Mouse (Mus musculus): ENCODE measurements at regions not wholly inside any gene's neighbourhood (a gene's known extent, or its start where the extent isn't known, plus 50 kb on each side); places are given as distances from the start of the nearest gene placed in this dataset.

DNA sequence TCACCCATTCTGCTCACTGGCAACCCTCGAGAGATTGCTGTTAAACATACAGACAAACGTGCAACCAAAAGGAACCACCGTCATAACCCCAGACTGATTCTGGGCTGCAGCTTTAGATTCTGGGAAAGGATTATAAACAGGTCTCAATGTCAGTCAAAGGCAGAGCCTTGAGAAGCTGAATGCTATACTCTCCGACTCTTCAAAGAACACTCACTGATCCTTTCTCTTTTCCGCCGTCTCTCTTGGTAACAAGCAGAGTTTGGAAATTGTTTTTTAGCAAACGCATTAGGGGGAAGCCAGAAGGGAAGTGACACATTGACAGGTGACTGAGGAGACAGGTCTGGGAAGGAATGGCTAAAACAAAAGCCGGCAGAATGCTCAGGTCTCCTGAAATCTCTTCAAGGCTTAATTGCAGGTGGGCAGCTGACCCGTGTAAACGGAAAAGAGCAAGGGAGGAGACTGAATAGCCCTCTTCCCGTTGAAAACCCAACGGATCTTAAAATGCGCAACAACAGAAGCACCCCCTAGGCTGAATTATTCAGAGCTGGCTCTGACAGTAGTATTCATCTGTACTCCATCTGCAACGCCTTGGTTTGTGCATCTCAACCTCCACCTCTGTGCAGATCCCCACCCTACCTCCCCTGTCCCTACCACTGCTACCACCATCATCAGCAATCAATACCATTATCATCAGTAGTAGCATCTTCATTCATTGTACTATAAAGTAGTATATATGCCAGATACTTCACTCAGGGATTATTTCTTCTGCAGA is 219.6 kb downstream of the Tmem38b start:
- TF ChIP-seq POLR2A (IDR thresholded peaks at IDR 0.05; ENCODE audit: borderline replicate concordance, extremely low read depth, insufficient read depth, insufficient read length, poor library complexity, severe bottlenecking) (no peak), CTCF (IDR thresholded peaks at IDR 0.05; ENCODE audit: borderline replicate concordance, extremely low read depth, insufficient read depth, insufficient read length) (no peak)

Data from brain, embryonic 14.5 days (tissue).